In genomic region chr1:60875267-60875666, GRCm38 (mm10) we compare ENCODE assay signal across 24 mouse cellular contexts. TPM values are rescaled to one million over a fixed set of nuclear protein-coding genes. Genes with fewer than 3 reads are reported as not detected.
A peak's percentile ranks its signal among the peaks of the same experiment; 100 is the strongest.
DNase-seq lines count a peak whose midpoint lies in the region; ATAC-seq lines count a peak whose summit lies in the region.
"Had no signal": no experiment of that assay in that cellular context is flagged by ENCODE, and none has a peak within 500 bp of the region (broad histone marks: within the 10 kb centered on the region; RNA-seq: fewer than 3 reads in every experiment).

No protein-coding gene starts in this region.

- H3K27me3 ChIP-seq in midbrain, embryonic 15.5 days (replicated peaks), result no peaks in the 10 kb centered on the region
- H3K27me3 ChIP-seq in forebrain, embryonic 12.5 days, result no peaks in the 10 kb centered on the region
- H3K27me3 ChIP-seq: embryonic facial prominence, embryonic 12.5 days had no signal

- no peak overlapping the region for H3K9ac ChIP-seq in midbrain, embryonic 15.5 days
- no peak overlapping the region for H3K9ac ChIP-seq in forebrain, embryonic 12.5 days
- H3K9ac ChIP-seq: embryonic facial prominence, embryonic 12.5 days had no signal

- no peaks in the 10 kb centered on the region for H3K4me1 ChIP-seq in midbrain, embryonic 15.5 days
- no peaks in the 10 kb centered on the region for H3K4me1 ChIP-seq in forebrain, embryonic 12.5 days

- no peaks in the 10 kb centered on the region for H3K36me3 ChIP-seq in midbrain, embryonic 15.5 days (replicated peaks)
- H3K36me3 ChIP-seq in forebrain, embryonic 12.5 days (replicated peaks), result no peaks in the 10 kb centered on the region
- H3K36me3 ChIP-seq: embryonic facial prominence, embryonic 10.5 days; embryonic facial prominence, embryonic 12.5 days had no signal

- no peak overlapping the region for H3K4me3 ChIP-seq in midbrain, embryonic 15.5 days
- H3K4me3 ChIP-seq in forebrain, embryonic 12.5 days (replicated peaks), result no peak overlapping the region
- H3K4me3 ChIP-seq: embryonic facial prominence, embryonic 10.5 days; embryonic facial prominence, embryonic 12.5 days had no signal

- H3K9me3 ChIP-seq in midbrain, embryonic 15.5 days, result no peaks in the 10 kb centered on the region
- H3K9me3 ChIP-seq in forebrain, embryonic 12.5 days, result no peaks in the 10 kb centered on the region; the same call in 1 of the 2 replicates
- H3K9me3 ChIP-seq: embryonic facial prominence, embryonic 10.5 days; embryonic facial prominence, embryonic 12.5 days had no signal

- no peak overlapping the region for H3K4me2 ChIP-seq in midbrain, embryonic 15.5 days
- no peak overlapping the region for H3K4me2 ChIP-seq in forebrain, embryonic 12.5 days
- H3K4me2 ChIP-seq: embryonic facial prominence, embryonic 12.5 days had no signal

- 74% methylated on average over 3 of the region's 3 CpGs for WGBS in midbrain, embryonic 15.5 days
- 73% methylated on average over 3 of the region's 3 CpGs for WGBS in forebrain, embryonic 12.5 days

- H3K27ac ChIP-seq in midbrain, embryonic 15.5 days, result no peak overlapping the region
- H3K27ac ChIP-seq in forebrain, embryonic 12.5 days, result no peak overlapping the region
- H3K27ac ChIP-seq: embryonic facial prominence, embryonic 10.5 days; embryonic facial prominence, embryonic 12.5 days had no signal

- ATAC-seq in CD4-positive, CD25-positive, alpha-beta regulatory T cell, adult 4 months, result peak; percentile 62
- ATAC-seq in midbrain, embryonic 15.5 days (replicated peaks), result no peak
- no peak for ATAC-seq in forebrain, embryonic 12.5 days (ENCODE audit: low FRiP score)
- ATAC-seq: forebrain, embryonic 14.5 days; forebrain, embryonic 16.5 days had no signal

- DNase-seq in 416B (ENCODE audit: low read depth), result peak; percentile 29
- DNase-seq in CD4-positive helper T cell, adult 2 months (ENCODE audit: low read depth, low spot score), result peak; percentile 64
- peak; percentile 91 for DNase-seq in induced T-regulatory cell, adult 2 months (ENCODE audit: low read depth)
- DNase-seq in spleen, adult 12 weeks (ENCODE audit: low spot score), result no peak
- no peak for DNase-seq in ovary, postnatal 10 days (ENCODE audit: low spot score)
- DNase-seq: adrenal gland, adult 8-10 months; adrenal gland, postnatal 14 days; adrenal gland, postnatal 36 days; B cell, adult 2 months; cerebellum, adult 11-12 months; cerebellum, adult 2 months; cerebellum, adult 9-10 months; cerebellum, postnatal 10 days; cerebellum, postnatal 36 days had no signal

RNA-seq across cellular contexts. Expression of gene Ctla4, which starts 11.5 kb away (rescaled TPM):
- 100 to 1,000 TPM; 274 to 291 TPM for polyA plus RNA-seq in CD4-positive, CD25-positive, alpha-beta regulatory T cell, adult 4 months (2017; shearing (Covaris generic))
- not detected in 2 replicates for polyA plus RNA-seq in midbrain, embryonic 15.5 days (2015; fragmentation: Nextera tagmentation; extraction: Ambion mirVana)
- not detected in 2 replicates for polyA plus RNA-seq in forebrain, embryonic 12.5 days (2016; fragmentation: Nextera tagmentation; extraction: Ambion mirVana)
- polyA plus RNA-seq: cerebellum, adult 2 months; embryonic facial prominence, embryonic 10.5 days; embryonic facial prominence, embryonic 12.5 days; embryonic facial prominence, embryonic 14.5 days; forebrain, embryonic 11.5 days; forebrain, embryonic 14.5 days; forebrain, embryonic 16.5 days; frontal cortex, adult 2 months had no signal

Comparison
In these comparisons a context has a peak if more than half of its experiments do, and no peak if none do; other contexts are left out.
1. DNase-seq: peak in 416B (single experiment), CD4-positive helper T cell, adult 2 months (single experiment) and induced T-regulatory cell, adult 2 months (single experiment); none in spleen, adult 12 weeks (single experiment) and ovary, postnatal 10 days (single experiment).
2. RNA of gene Ctla4, which starts 11.5 kb away (polyA plus RNA-seq): 274 to 291 TPM in CD4-positive, CD25-positive, alpha-beta regulatory T cell, adult 4 months; not detected in midbrain, embryonic 15.5 days and not detected in forebrain, embryonic 12.5 days; every median in the first group is over 100 times any median in the second.